In the genomic region with DNA sequence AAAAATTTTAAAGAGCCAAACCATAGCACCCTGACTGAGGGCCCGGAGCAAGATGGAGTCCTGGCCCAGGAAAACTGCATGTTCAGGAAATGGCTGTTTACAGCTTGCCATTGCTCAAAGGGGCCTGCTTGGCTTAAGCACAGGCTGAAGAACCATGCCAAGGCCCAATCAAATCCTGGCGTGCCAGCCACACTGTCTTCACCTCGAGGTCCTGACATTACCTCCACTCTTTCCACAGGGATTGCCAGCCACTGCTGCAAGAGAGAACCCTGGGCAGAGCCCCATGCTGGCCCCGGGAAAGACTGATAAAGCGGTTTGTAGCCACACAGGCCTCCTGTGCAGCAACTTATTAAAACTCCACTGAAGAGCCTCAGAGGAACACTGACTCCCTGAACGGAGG, we compare ENCODE assay signal across 24 mouse cellular contexts.
DNase-seq lines count a peak whose midpoint lies in the region; ATAC-seq and TF ChIP-seq lines count a peak whose summit lies in the region.
"Had no signal": no experiment of that assay in that cellular context is flagged by ENCODE, and none has a peak within 500 bp of the region (broad histone marks: within the 10 kb centered on the region; RNA-seq: fewer than 3 reads in every experiment).

No protein-coding gene starts in this region.

- intact Hi-C loops in gastrocnemius, postnatal 14 days (cut with DNase I; ENCODE audit: low total_unique reads): no loop called here
- intact Hi-C loops in heart, postnatal 36 days (cut with DNase I): no loop called here

- H3K4me1 ChIP-seq in hindbrain, embryonic 10.5 days (replicated peaks): peaks cover 51% of the 10 kb centered on the region
- H3K4me1 ChIP-seq in hindbrain, postnatal 0 days (ENCODE audit: insufficient read depth, low read length): no peaks in the 10 kb centered on the region
- peaks cover 3% of the 10 kb centered on the region; the same call in 1 of the 2 replicates for H3K4me1 ChIP-seq in brown adipose tissue, adult 24 weeks (ENCODE audit: control insufficient read depth, insufficient read depth, insufficient read length, low read length)
- H3K4me1 ChIP-seq in kidney, embryonic 15.5 days: no peaks in the 10 kb centered on the region
- H3K4me1 ChIP-seq: embryonic facial prominence, embryonic 12.5 days; heart, embryonic 15.5 days; intestine, embryonic 15.5 days; limb, embryonic 10.5 days; liver, embryonic 15.5 days; lung, embryonic 15.5 days had no signal

- peaks cover 16% of the 10 kb centered on the region for H3K27me3 ChIP-seq in hindbrain, embryonic 10.5 days (ENCODE audit: insufficient read depth, poor library complexity, severe bottlenecking)
- H3K27me3 ChIP-seq in hindbrain, postnatal 0 days (ENCODE audit: insufficient read depth, low read length): no peaks in the 10 kb centered on the region
- H3K27me3 ChIP-seq in kidney, embryonic 15.5 days: no peaks in the 10 kb centered on the region
- H3K27me3 ChIP-seq: embryonic facial prominence, embryonic 12.5 days; heart, embryonic 15.5 days; hindbrain, embryonic 15.5 days; intestine, embryonic 15.5 days; liver, embryonic 15.5 days; lung, embryonic 15.5 days had no signal

- DNase-seq in gastrocnemius, adult 18-20 months (ENCODE audit: low spot score): peak; percentile 26
- no peak for DNase-seq in gastrocnemius, postnatal 14 days
- no peak for DNase-seq in hindbrain, embryonic 10.5 days (ENCODE audit: low spot score)
- DNase-seq in hindbrain, postnatal 0 days (ENCODE audit: low spot score): no peak
- DNase-seq in heart, postnatal 36 days: peak; percentile 43 to 63
- no peak for DNase-seq in right cerebral cortex, postnatal 4 days
- DNase-seq: cerebellum, adult 18-20 months; cerebellum, postnatal 14 days; kidney, adult 8-10 months; kidney, postnatal 14 days; liver; thymus, adult 2 months; thymus, postnatal 4 days had no signal

- no peak overlapping the region for H3K4me3 ChIP-seq in hindbrain, embryonic 10.5 days
- H3K4me3 ChIP-seq in hindbrain, postnatal 0 days (ENCODE audit: low read length): no peak overlapping the region
- H3K4me3 ChIP-seq in brown adipose tissue, adult 24 weeks (ENCODE audit: insufficient read depth, low read depth, low read length): no peak overlapping the region
- no peak overlapping the region for H3K4me3 ChIP-seq in kidney, embryonic 15.5 days (replicated peaks)
- H3K4me3 ChIP-seq: embryonic facial prominence, embryonic 12.5 days; heart, embryonic 15.5 days; hindbrain, embryonic 15.5 days; intestine, embryonic 15.5 days; limb, embryonic 10.5 days; liver, embryonic 15.5 days; lung, embryonic 15.5 days had no signal

- H3K9me3 ChIP-seq in hindbrain, embryonic 10.5 days: no peaks in the 10 kb centered on the region
- no peaks in the 10 kb centered on the region for H3K9me3 ChIP-seq in hindbrain, postnatal 0 days (ENCODE audit: low read length)
- H3K9me3 ChIP-seq in kidney, embryonic 15.5 days (replicated peaks): no peaks in the 10 kb centered on the region
- H3K9me3 ChIP-seq: embryonic facial prominence, embryonic 12.5 days; heart, embryonic 15.5 days; hindbrain, embryonic 15.5 days; intestine, embryonic 15.5 days; limb, embryonic 10.5 days; liver, embryonic 15.5 days; lung, embryonic 15.5 days had no signal

- no peak for ATAC-seq in hindbrain, postnatal 0 days
- no peak for ATAC-seq in kidney, embryonic 15.5 days (replicated peaks; ENCODE audit: low FRiP score)
- ATAC-seq: intestine, embryonic 15.5 days had no signal

- H3K9ac ChIP-seq in hindbrain, postnatal 0 days (replicated peaks; ENCODE audit: low read length): no peak overlapping the region
- H3K9ac ChIP-seq in kidney, embryonic 15.5 days: no peak overlapping the region
- H3K9ac ChIP-seq: embryonic facial prominence, embryonic 12.5 days; heart, embryonic 15.5 days; hindbrain, embryonic 15.5 days; intestine, embryonic 15.5 days; liver, embryonic 15.5 days; lung, embryonic 15.5 days had no signal

- no peak for TF ChIP-seq CTCF in hindbrain, postnatal 0 days (IDR thresholded peaks at IDR 0.05; ENCODE audit: low read depth)

- H3K27ac ChIP-seq in hindbrain, embryonic 10.5 days: peak overlapping the region; percentile 60; the same call in 1 of the 2 replicates
- no peak overlapping the region for H3K27ac ChIP-seq in hindbrain, postnatal 0 days
- peak overlapping the region; percentile 78 for H3K27ac ChIP-seq in brown adipose tissue, adult 24 weeks (replicated peaks; ENCODE audit: low read depth, low read length)
- no peak overlapping the region for H3K27ac ChIP-seq in kidney, embryonic 15.5 days
- H3K27ac ChIP-seq: embryonic facial prominence, embryonic 12.5 days; heart, embryonic 15.5 days; hindbrain, embryonic 15.5 days; intestine, embryonic 15.5 days; limb, embryonic 10.5 days; liver, embryonic 15.5 days; lung, embryonic 15.5 days; macrophage; stomach, postnatal 0 days had no signal

- 84% methylated on average over 6 of the region's 6 CpGs for WGBS in hindbrain, embryonic 10.5 days
- 77% methylated on average over 6 of the region's 6 CpGs for WGBS in hindbrain, postnatal 0 days
- 83% methylated on average over 6 of the region's 6 CpGs for WGBS in kidney, embryonic 15.5 days

- no peak overlapping the region for H3K4me2 ChIP-seq in hindbrain, postnatal 0 days (ENCODE audit: low read depth, low read length)
- no peak overlapping the region for H3K4me2 ChIP-seq in kidney, embryonic 15.5 days
- H3K4me2 ChIP-seq: embryonic facial prominence, embryonic 12.5 days; heart, embryonic 15.5 days; hindbrain, embryonic 15.5 days; intestine, embryonic 15.5 days; liver, embryonic 15.5 days; lung, embryonic 15.5 days had no signal

- H3K36me3 ChIP-seq in hindbrain, embryonic 10.5 days: no peaks in the 10 kb centered on the region
- H3K36me3 ChIP-seq in hindbrain, postnatal 0 days (ENCODE audit: insufficient read depth, low read length): no peaks in the 10 kb centered on the region
- H3K36me3 ChIP-seq in kidney, embryonic 15.5 days: no peaks in the 10 kb centered on the region
- H3K36me3 ChIP-seq: embryonic facial prominence, embryonic 12.5 days; heart, embryonic 15.5 days; hindbrain, embryonic 15.5 days; intestine, embryonic 15.5 days; limb, embryonic 10.5 days; liver, embryonic 15.5 days; lung, embryonic 15.5 days had no signal

Comparison
In these comparisons a context has a peak if more than half of its experiments do, and no peak if none do; other contexts are left out.
1. DNase-seq: peak in gastrocnemius, adult 18-20 months (single experiment) and heart, postnatal 36 days (2 of 2); none in gastrocnemius, postnatal 14 days (single experiment), hindbrain, embryonic 10.5 days (single experiment), hindbrain, postnatal 0 days (single experiment) and right cerebral cortex, postnatal 4 days (single experiment).
2. H3K27ac ChIP-seq: peak in hindbrain, embryonic 10.5 days (single experiment) and brown adipose tissue, adult 24 weeks (single experiment); none in hindbrain, postnatal 0 days (single experiment) and kidney, embryonic 15.5 days (single experiment).